Mouse (Mus musculus): ENCODE results near the gene Cpeb3. TPM values are rescaled to one million over a fixed set of nuclear protein-coding genes. Genes with fewer than 3 reads are reported as not detected.
"Not testable (repeated sequence)": the region's sequence is repeated elsewhere in the genome, so short reads cannot be mapped to it uniquely, and the experiment has no call there.

The Cpeb3 gene
- polyA plus RNA-seq, 1 experiment from 2014 or later: 10.1 TPM

GRCm38 (mm10) chr19:37205155-37205554, 3.2 kb downstream of the Cpeb3 start:
- not testable (repeated sequence) for H3K4me2 ChIP-seq (replicated peaks); H3K9me3 ChIP-seq; H3K27me3 ChIP-seq; H3K4me3 ChIP-seq; H3K27ac ChIP-seq (replicated peaks); ATAC-seq (replicated peaks); H3K36me3 ChIP-seq; H3K9ac ChIP-seq (replicated peaks)
- peaks cover 27% of the 10 kb centered on the region for H3K4me1 ChIP-seq

GRCm38 (mm10) chr19:37203371-37203770, 5.0 kb downstream of the Cpeb3 start:
- Histone ChIP-seq H3K4me2 (replicated peaks) (no peak overlapping the region), H3K27me3 (no peaks in the 10 kb centered on the region), H3K27ac (replicated peaks) (no peak overlapping the region), H3K9ac (replicated peaks) (no peak overlapping the region), H3K36me3 (no peaks in the 10 kb centered on the region), H3K4me1 (peaks cover 10% of the 10 kb centered on the region), H3K4me3 (no peak overlapping the region), H3K9me3 (no peaks in the 10 kb centered on the region)
- ATAC-seq (replicated peaks): no peak
- 78% methylated on average over 1 of the region's 1 CpGs for WGBS

- Histone ChIP-seq H3K9ac (replicated peaks) (no peak overlapping the region), H3K4me2 (replicated peaks) (no peak overlapping the region), H3K27ac (replicated peaks) (no peak overlapping the region), H3K4me1 (no peaks in the 10 kb centered on the region), H3K4me3 (no peak overlapping the region), H3K36me3 (no peaks in the 10 kb centered on the region), H3K9me3 (no peaks in the 10 kb centered on the region), H3K27me3 (no peaks in the 10 kb centered on the region)
- no peak for ATAC-seq (replicated peaks)
- WGBS: 75% methylated on average over 2 of the region's 2 CpGs
Observed at GRCm38 (mm10) chr19:37199889-37200288, 8.5 kb downstream of the Cpeb3 start.

- Histone ChIP-seq H3K9me3 (no peaks in the 10 kb centered on the region), H3K4me2 (replicated peaks) (no peak overlapping the region), H3K9ac (replicated peaks) (no peak overlapping the region), H3K36me3 (no peaks in the 10 kb centered on the region), H3K27me3 (no peaks in the 10 kb centered on the region), H3K4me1 (no peaks in the 10 kb centered on the region), H3K27ac (replicated peaks) (no peak overlapping the region), H3K4me3 (no peak overlapping the region)
- WGBS: 82% methylated on average over 1 of the region's 1 CpGs
- no peak for ATAC-seq (replicated peaks)
Observed at GRCm38 (mm10) chr19:37198165-37198880, 10.1 kb downstream of the Cpeb3 start.

- no peaks in the 10 kb centered on the region for H3K27me3 ChIP-seq
- no peaks in the 10 kb centered on the region for H3K4me1 ChIP-seq
- H3K9ac ChIP-seq (replicated peaks): no peak overlapping the region
- 81% methylated on average over 5 of the region's 5 CpGs for WGBS
- H3K27ac ChIP-seq (replicated peaks): no peak overlapping the region
- no peak overlapping the region for H3K4me3 ChIP-seq
- H3K36me3 ChIP-seq: no peaks in the 10 kb centered on the region
- ATAC-seq (replicated peaks): no peak
- no peak overlapping the region for H3K4me2 ChIP-seq (replicated peaks)
- H3K9me3 ChIP-seq: no peaks in the 10 kb centered on the region
Observed at GRCm38 (mm10) chr19:37192475-37193058, 15.8 kb downstream of the Cpeb3 start.

GRCm38 (mm10) chr19:37188366-37188948, 19.9 kb downstream of the Cpeb3 start:
- WGBS: 84% methylated on average over 4 of the region's 4 CpGs
- H3K27ac ChIP-seq (replicated peaks): no peak overlapping the region
- no peaks in the 10 kb centered on the region for H3K4me1 ChIP-seq
- no peaks in the 10 kb centered on the region for H3K9me3 ChIP-seq
- no peaks in the 10 kb centered on the region for H3K27me3 ChIP-seq
- no peak overlapping the region for H3K9ac ChIP-seq (replicated peaks)
- H3K36me3 ChIP-seq: no peaks in the 10 kb centered on the region
- ATAC-seq (replicated peaks): no peak
- no peak overlapping the region for H3K4me3 ChIP-seq
- H3K4me2 ChIP-seq (replicated peaks): no peak overlapping the region

GRCm38 (mm10) chr19:37177819-37178708, 30.3 kb downstream of the Cpeb3 start:
- ATAC-seq (replicated peaks): peak; percentile 76
- 12% methylated on average over 17 of the region's 17 CpGs for WGBS
- Histone ChIP-seq H3K9ac (replicated peaks) (peak overlapping the region; percentile 40), H3K9me3 (no peaks in the 10 kb centered on the region), H3K36me3 (no peaks in the 10 kb centered on the region), H3K4me1 (peaks cover 32% of the 10 kb centered on the region), H3K4me2 (replicated peaks) (peak overlapping the region; percentile 40), H3K4me3 (peak overlapping the region; percentile 48), H3K27me3 (peaks cover 6% of the 10 kb centered on the region; the same call in 1 of the 2 replicates), H3K27ac (replicated peaks) (peak overlapping the region; percentile 67)

GRCm38 (mm10) chr19:37176879-37177462, 31.4 kb downstream of the Cpeb3 start:
- H3K9ac ChIP-seq (replicated peaks): 0 out of 2 replicates have a peak overlapping the region, but pooled peaks have one; percentile 10
- no peaks in the 10 kb centered on the region for H3K36me3 ChIP-seq
- peaks cover 9% of the 10 kb centered on the region; the same call in 1 of the 2 replicates for H3K27me3 ChIP-seq
- H3K9me3 ChIP-seq: no peaks in the 10 kb centered on the region
- peak overlapping the region; percentile 32 for H3K4me3 ChIP-seq
- H3K4me1 ChIP-seq: peaks cover 43% of the 10 kb centered on the region
- 33% methylated on average over 4 of the region's 4 CpGs for WGBS
- H3K4me2 ChIP-seq (replicated peaks): peak overlapping the region; percentile 45
- no peak for ATAC-seq (replicated peaks)
- no peak overlapping the region for H3K27ac ChIP-seq (replicated peaks)

GRCm38 (mm10) chr19:37175919-37176318, 32.5 kb downstream of the Cpeb3 start:
- Histone ChIP-seq H3K4me2 (replicated peaks) (peak overlapping the region; percentile 98), H3K4me1 (peaks cover 48% of the 10 kb centered on the region), H3K9ac (replicated peaks) (peak overlapping the region; percentile 74), H3K27me3 (peaks cover 9% of the 10 kb centered on the region; the same call in 1 of the 2 replicates), H3K27ac (replicated peaks) (peak overlapping the region; percentile 94), H3K36me3 (no peaks in the 10 kb centered on the region), H3K9me3 (no peaks in the 10 kb centered on the region), H3K4me3 (peak overlapping the region; percentile 74)
- no peak for ATAC-seq (replicated peaks)
- WGBS: 7% methylated on average over 6 of the region's 6 CpGs

GRCm38 (mm10) chr19:37175436-37175805, 33.0 kb downstream of the Cpeb3 start:
- H3K4me1 ChIP-seq: peaks cover 48% of the 10 kb centered on the region
- H3K27me3 ChIP-seq: peaks cover 9% of the 10 kb centered on the region; the same call in 1 of the 2 replicates
- peak overlapping the region; percentile 94 for H3K27ac ChIP-seq (replicated peaks)
- ATAC-seq (replicated peaks): no peak
- peak overlapping the region; percentile 74 for H3K4me3 ChIP-seq
- H3K9me3 ChIP-seq: no peaks in the 10 kb centered on the region
- H3K36me3 ChIP-seq: no peaks in the 10 kb centered on the region
- WGBS: under 1% methylated on average over 12 of the region's 12 CpGs
- peak overlapping the region; percentile 98 for H3K4me2 ChIP-seq (replicated peaks)
- H3K9ac ChIP-seq (replicated peaks): peak overlapping the region; percentile 74

- ATAC-seq (replicated peaks): peak; percentile 81
- WGBS: under 1% methylated on average over 36 of the region's 36 CpGs
- peak overlapping the region; percentile 98 for H3K4me2 ChIP-seq (replicated peaks)
- peaks cover 9% of the 10 kb centered on the region; the same call in 1 of the 2 replicates for H3K27me3 ChIP-seq
- no peaks in the 10 kb centered on the region for H3K36me3 ChIP-seq
- peaks cover 48% of the 10 kb centered on the region for H3K4me1 ChIP-seq
- peak overlapping the region; percentile 74 for H3K4me3 ChIP-seq
- no peaks in the 10 kb centered on the region for H3K9me3 ChIP-seq
- peak overlapping the region; percentile 74 for H3K9ac ChIP-seq (replicated peaks)
- H3K27ac ChIP-seq (replicated peaks): peak overlapping the region; percentile 94
Observed at GRCm38 (mm10) chr19:37174716-37175435, 33.5 kb downstream of the Cpeb3 start.

Measured in forebrain, embryonic 15.5 days (tissue).